Mouse (Mus musculus) thymus, postnatal 10 days (tissue): ENCODE results near the gene Tkfc.
A peak's percentile ranks its signal among the peaks of the same experiment; 100 is the strongest.

Experiments
- DNase-seq, 2 experiments: peaks; one replicate each; pipeline ENCODE4 v3.0.0; 2021; ENCODE audit warnings: low spot score in 2 of 2

The Tkfc gene

GRCm38 (mm10) chr19:10605293-10605900 is at the start of gene Tkfc, which contains the start of gene Ddb1:
Tkfc (minus strand) TSS chr19:10605654.
Ddb1 (plus strand) TSS chr19:10605327.
- peak; percentile 99 for DNase-seq

DNA sequence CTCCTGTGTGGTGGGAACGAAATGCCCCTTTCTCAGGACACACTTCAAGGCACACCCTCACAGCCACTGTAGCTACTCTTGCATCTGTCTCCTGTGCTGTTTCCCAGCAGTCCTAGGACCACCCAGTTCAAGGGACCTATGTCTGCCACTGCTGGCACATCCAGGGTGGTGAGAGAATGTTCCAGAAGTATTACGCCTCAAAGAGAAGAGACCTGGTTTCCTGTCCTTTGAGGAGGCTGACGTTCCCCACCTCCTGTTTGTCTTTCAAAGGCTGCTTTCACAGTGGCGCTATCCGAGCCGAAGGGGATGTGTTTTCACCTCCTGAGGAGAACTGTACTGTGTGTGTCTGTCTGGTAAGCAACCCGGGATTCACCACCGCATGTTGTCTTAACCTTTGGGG is 42.7 kb upstream of the Tkfc start:
- DNase-seq: peak; percentile 26 to 37

GRCm38 (mm10) chr19:10645616-10646015 is 40.2 kb upstream of the Tkfc start:
- no peak for DNase-seq

GRCm38 (mm10) chr19:10640589-10641378 is 35.3 kb upstream of the Tkfc start:
- no peak for DNase-seq

DNA sequence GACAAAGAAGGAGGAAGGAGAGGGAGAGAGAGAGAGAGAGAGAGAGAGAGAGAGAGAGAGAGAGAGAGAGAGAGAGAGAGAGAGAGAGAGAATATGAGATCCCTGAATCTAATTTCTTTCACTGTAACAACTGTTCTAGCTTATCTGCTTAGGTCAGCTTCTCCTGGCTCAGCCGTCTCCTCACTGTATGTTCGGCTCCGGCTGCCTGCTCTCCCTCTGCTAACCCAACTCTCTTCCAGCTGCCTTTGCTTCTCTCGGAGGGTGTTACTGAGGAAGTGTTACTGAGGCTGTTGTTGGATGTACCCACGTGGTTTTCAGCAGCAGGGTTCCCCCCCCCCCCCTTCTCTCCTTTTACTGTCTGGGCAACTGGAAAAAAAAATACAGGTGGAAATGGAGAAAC is 34.6 kb upstream of the Tkfc start:
- no peak for DNase-seq

GRCm38 (mm10) chr19:10637840-10638239 is 32.4 kb upstream of the Tkfc start:
- no peak for DNase-seq

DNA sequence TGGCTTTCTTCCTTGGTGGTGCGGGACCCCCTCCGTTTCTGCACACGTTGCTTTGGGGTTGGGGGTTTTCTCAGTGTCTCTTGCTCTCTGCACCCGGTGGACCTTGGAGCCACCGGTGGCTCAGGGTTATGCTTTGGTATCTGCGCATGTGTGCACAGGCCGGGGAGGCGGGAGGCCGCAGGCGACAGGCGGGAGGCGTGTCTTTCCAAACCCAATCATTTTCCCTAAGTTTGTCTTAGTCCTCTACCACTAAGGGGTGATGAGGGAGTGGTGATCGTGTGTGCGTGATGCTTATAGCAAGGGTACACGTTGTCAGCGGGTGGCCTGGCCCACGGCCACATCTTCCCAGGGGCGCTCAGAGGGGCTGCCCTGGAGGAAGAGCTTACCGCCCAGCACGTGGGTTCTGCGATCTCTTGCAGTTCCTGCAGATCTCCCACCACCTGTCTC is 29.4 kb upstream of the Tkfc start:
- DNase-seq: no peak

DNA sequence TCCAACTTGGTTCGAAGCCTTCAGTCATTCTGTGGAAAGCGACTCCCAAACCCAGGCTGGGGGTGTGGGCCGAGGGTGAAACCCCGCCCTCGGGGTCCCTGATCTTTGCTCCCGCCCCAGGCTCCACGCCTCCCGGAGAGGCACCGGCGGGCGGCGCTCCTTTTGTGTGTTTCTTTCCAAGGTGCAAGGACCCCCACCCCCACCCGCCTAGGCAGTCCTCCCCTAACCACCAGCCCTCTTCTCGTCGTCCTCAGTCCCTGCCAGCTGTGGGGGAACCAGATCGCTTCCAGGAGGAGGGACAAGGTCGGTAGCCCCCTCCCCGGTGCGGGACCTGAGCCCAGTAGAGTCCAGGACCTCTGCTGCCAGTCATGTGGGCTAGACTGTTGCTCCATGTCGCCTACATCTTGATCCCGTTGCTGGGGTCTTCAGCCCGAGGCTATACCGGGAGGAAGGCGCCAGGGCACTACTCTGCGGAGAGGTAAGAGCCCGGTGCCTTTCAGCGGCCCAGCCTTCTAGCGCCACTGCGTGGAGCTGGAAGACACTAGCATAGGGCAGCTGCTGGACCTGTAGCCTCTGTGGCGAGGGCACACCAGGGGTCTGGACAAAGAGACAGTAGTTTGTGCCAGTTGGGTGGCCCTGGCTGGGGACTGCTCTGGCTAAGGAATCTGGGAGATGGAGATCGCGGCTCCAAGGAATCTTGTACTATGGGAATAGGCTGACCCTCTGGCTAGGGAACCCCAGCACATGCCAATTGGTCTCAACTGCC is 28.8 kb upstream of the Tkfc start, which contains the start of gene Vwce:
Gene Vwce, plus strand, starts transcription at position 108 of the 766 bp plus-strand sequence.
- peak; percentile 34 to 48 for DNase-seq

- DNase-seq: no peak
Measured at GRCm38 (mm10) chr19:10608573-10609240, 3.3 kb upstream of the Tkfc start.

DNA sequence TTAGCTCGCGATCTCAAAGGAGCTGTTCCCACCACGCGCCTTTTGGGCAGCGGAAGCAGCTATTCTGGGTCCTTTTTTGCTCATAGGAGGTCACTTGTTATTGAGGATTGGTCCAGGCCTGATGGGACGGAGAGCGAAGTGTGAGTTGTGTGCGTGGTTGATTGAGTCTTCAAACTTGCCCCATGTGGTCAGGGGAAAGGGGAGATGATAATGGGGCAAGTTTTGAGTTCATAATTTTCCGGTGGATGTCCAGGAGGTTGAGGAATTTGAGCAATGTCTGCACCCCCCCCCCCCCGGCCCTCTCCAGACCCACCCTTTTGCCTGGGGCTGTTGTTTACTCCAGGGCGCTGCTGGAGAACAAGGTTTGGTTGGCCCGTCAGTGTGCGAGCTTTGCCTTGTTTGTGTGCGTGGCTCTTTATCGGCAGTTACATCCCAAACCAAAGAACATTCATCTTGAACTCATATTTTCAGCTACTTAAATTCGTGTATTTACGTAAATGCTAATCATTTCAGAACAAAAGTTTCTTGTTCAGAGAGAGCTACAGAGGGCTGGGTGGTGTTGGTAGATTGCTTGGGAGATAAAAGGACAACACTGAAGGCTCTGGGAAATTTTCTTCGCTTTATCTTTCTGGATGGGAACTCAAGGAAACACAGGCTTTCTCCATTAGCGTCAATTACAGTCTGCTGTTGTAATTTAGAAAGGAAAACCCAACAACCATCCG is 608 bp upstream of the Tkfc start:
- no peak for DNase-seq

DNA sequence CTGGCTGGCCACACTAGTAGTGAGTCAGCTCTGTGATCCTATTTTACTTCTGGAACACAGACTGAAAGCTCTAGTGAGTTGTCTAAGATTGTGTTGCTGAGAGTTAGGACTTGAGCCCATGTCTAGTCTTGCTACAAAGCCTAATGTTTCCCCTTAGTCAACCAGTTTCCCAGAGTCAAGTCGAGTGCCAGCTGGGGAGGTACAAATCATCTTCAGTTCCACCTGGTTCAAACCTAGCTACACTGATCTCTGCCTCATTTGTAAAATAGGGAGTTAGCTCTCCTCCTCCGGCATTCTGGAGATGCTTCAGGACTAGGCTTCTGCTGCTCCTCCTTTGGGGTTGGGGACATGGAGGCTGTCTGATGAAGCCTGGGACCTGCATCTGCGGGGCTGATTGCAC is 920 bp downstream of the Tkfc start:
- DNase-seq: no peak

DNA sequence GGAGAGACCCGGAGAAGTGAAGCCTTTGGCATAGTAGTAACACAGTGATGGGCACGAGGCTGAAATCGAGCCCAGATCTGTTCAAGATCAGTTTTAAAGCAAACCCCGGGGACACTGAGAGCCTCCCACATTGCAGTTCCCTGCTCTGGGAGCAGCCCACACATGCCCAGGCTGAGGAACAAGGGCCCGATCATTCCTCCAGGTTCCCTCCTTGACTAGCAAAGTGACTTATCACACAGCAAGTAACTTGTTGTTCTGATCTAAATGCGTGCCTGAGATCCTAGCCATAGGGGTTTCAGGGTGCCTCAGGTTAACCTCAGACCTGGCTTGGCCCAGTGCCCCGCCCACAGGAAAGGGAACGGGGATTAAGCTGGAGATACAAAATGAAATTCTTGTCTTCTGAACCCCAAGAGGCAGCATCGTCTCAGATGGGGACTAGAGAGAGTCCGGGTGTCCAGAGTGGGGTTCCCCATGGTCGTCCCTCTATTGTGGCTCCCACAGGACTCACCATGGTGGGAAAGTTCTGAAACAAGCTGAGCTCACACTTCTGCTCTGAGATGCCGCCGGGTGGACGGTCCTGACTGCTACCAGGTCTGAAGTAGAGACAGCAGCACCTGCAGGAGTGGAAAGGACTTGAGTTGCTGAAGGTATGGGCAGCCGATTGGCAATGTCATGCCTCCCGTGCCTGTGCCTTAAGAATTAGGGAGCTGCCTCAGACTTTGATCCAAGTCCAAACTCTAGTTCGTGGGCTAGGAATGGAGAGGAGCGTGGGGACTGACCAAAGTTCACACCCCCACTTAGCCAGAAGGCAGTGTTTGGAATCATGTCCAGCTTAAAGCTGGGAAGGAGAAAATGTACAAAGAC is 1.6 kb downstream of the Tkfc start:
- DNase-seq: no peak

DNA sequence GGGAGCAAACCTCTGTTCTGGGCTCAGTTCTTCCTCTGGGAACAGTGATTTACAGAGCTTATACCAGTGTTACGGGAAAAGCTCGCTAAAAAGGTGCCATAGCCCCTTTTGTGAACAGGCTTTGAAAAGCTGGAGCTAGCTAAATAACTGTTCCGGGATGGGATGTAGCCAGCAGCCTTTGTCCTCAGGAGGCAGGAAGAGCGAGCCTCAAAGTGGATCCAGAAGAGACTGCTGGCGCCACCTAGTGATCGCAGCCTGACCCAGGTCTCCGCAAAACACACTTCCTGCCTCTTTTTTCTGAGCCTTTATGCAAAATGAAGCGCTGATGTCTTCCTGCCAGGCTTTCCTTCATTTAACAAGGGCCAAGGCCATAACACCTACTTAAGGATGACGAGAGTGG is 2.7 kb downstream of the Tkfc start:
- peak; percentile 79 to 95 for DNase-seq

DNA sequence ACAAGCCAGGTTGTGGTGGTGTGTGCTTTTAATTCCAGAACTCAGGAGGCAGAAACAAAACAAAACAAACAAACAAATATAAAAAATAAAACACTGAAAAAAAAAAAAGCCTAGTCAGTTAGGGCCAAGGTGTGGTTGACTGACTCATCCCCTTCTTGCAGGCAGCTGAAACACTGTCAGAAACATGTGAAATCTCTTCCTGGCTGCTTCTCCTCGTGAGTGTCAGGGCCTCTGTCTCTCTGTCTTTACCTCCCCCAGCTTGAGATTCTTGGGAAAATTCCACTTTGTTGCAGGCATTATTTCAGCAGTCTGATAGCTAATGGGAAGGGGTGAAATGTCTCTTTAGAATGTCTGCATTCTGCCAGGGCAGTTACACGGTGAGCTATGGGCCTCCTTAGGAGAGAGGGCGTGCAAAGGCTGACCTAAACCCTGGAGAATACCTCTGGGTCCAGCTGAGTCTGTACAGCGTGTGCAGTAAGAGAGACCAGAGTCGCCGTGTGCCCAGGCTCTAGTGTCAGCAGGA is 3.1 kb downstream of the Tkfc start:
- no peak for DNase-seq

- no peak for DNase-seq
Measured at GRCm38 (mm10) chr19:10599648-10600047, 5.8 kb downstream of the Tkfc start.

- peak in 1 of 2 experiments; percentile 27 for DNase-seq
Measured at GRCm38 (mm10) chr19:10598188-10598587, 7.3 kb downstream of the Tkfc start.

- no peak for DNase-seq
Measured at GRCm38 (mm10) chr19:10591659-10592377, 13.6 kb downstream of the Tkfc start.

- no peak for DNase-seq
Measured at GRCm38 (mm10) chr19:10590301-10590700, 15.2 kb downstream of the Tkfc start.

DNA sequence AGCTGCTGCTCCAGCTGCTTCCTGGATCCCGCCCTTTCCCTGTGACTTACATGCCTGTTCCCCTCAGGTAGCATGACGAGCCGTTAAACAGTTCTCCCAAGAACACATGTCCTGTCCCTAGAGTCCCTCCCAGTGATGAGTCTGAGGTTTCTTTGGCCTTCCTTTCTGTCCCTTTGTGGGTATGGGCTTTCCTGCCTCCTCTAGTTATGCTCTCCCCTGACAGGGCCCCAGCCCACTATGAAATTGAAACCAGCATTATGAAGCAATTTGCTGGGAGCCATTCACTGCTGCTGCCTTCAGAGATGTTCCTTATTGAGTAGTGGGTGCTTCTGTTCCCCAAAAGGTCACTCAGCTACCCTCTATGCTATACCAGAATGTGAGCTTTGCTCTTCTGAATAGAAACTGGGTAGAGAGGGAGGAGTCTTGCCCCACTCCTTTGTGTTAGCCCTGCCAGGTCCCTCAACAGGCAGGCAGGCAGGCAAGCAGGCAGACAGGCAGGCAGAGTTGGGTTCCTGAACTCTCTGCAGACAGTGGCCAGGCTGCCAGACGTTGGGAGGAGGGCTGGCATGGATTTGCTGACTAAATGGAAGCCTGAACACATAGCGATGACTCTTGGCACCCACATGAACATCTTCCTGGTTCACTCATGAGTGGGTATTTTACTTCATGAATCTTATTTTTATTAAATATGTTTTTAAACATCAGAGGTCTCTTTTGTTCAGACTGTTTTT is 16.2 kb downstream of the Tkfc start:
- no peak for DNase-seq
